Mouse (Mus musculus) midbrain, embryonic 14.5 days (tissue): Measurements from ENCODE around the gene Osbpl8. TPM values are rescaled to one million over a fixed set of nuclear protein-coding genes. Genes with fewer than 3 reads are reported as not detected.

Experiments used
- ATAC-seq: fragments of 200-750 bp; cut with Nextera tagmentation; 2 replicates; pipeline ENCODE4 v1.8.0; 2017; ENCODE audit warnings: moderate number of reproducible peaks, moderate library complexity; ENCODE audit not compliant: low FRiP score, low TSS enrichment
- DNase-seq: peaks from one replicate; pipeline ENCODE4 v3.0.0-alpha.2; 2015
- H3K27ac ChIP-seq: fragments of 300-500 bp; sonication (generic); replicated peaks from 2 replicates; pipeline ENCODE4 v1.5.1; 2014; ENCODE audit warnings: mild to moderate bottlenecking, low read depth, low read length, moderate library complexity
- H3K27me3 ChIP-seq: fragments of 300-500 bp; sonication (generic); 2 replicates; pipeline ENCODE4 v1.6.1; 2014; ENCODE audit warnings: low read length, control low read depth, mixed read lengths; ENCODE audit not compliant: control insufficient read depth, insufficient read depth
- H3K36me3 ChIP-seq: fragments of 300-500 bp; sonication (generic); 2 replicates; pipeline ENCODE4 v1.6.1; 2014; ENCODE audit warnings: low read length, control low read depth; ENCODE audit not compliant: control insufficient read depth, insufficient read depth
- H3K4me1 ChIP-seq: fragments of 300-500 bp; sonication (generic); 2 replicates; pipeline ENCODE4 v1.6.1; 2014; ENCODE audit warnings: mild to moderate bottlenecking, antibody characterized with exemption, low read length, control low read depth; ENCODE audit not compliant: control insufficient read depth, insufficient read depth
- H3K4me2 ChIP-seq: fragments of 300-500 bp; sonication (generic); 2 replicates; pipeline ENCODE4 v1.6.1; 2014; ENCODE audit warnings: mild to moderate bottlenecking, low read length, moderate library complexity
- H3K4me3 ChIP-seq: fragments of 300-500 bp; sonication (generic); replicated peaks from 2 replicates; pipeline ENCODE4 v1.5.1; 2014; ENCODE audit warnings: low read depth, low read length
- H3K9ac ChIP-seq: fragments of 300-500 bp; sonication (generic); replicated peaks from 2 replicates; pipeline ENCODE4 v1.6.1; 2014; ENCODE audit warnings: mild to moderate bottlenecking, low read length, moderate library complexity
- H3K9me3 ChIP-seq: fragments of 300-500 bp; sonication (generic); 2 replicates; pipeline ENCODE4 v1.6.1; 2016; ENCODE audit warnings: low read length, control low read depth, mixed read lengths; ENCODE audit not compliant: control insufficient read depth
- WGBS: fragments of 180-500 bp; shearing (Covaris S2); extraction: QIAGEN DNeasy Blood & Tissue Kit; methylation state at CpG from one replicate; pipeline ENCODE4 v1.1.7; 2014; 5-methylcytosine and 5-hydroxymethylcytosine counted together
- polyA plus RNA-seq: library from polyadenylated mRNA; unstranded; fragments of >200 nt; fragmentation: Nextera tagmentation; extraction: Ambion mirVana; gene quantifications from 2 replicates; pipeline ENCODE4 v1.2.1, GENCODE M21; 2014

Osbpl8 gene
- polyA plus RNA-seq, 1 experiment from 2014 or later, result 19.0 TPM

DNA sequence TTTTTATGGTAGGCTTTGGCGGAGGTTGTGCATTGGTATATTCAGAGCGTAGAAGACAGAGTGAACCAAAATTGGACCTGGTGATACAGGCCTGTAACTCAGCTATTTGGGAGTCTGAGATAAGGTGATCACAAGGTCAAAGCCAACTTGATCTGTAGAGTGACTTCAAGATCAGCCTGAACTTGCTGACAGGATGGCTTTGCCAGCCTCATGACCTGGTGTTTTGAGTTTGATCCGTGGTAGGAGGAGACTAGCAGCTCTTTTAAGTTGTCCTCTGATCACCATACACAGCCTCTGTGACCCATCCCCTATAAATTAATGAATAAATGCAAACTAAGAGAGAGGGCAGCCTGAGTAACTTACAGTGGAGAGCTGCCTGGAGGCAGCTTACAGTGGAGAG, 3.8 kb downstream of the Osbpl8 start:
- WGBS, result 88% methylated on average over 3 of the region's 3 CpGs
- Histone ChIP-seq H3K9me3 (no peaks in the 10 kb centered on the region), H3K27me3 (no peaks in the 10 kb centered on the region), H3K4me2 (no peak overlapping the region), H3K4me3 (no peak overlapping the region), H3K4me1 (peaks cover 16% of the 10 kb centered on the region), H3K9ac (no peak overlapping the region), H3K27ac (no peak overlapping the region), H3K36me3 (no peaks in the 10 kb centered on the region)
- ATAC-seq, result no peak
- no peak for DNase-seq

DNA sequence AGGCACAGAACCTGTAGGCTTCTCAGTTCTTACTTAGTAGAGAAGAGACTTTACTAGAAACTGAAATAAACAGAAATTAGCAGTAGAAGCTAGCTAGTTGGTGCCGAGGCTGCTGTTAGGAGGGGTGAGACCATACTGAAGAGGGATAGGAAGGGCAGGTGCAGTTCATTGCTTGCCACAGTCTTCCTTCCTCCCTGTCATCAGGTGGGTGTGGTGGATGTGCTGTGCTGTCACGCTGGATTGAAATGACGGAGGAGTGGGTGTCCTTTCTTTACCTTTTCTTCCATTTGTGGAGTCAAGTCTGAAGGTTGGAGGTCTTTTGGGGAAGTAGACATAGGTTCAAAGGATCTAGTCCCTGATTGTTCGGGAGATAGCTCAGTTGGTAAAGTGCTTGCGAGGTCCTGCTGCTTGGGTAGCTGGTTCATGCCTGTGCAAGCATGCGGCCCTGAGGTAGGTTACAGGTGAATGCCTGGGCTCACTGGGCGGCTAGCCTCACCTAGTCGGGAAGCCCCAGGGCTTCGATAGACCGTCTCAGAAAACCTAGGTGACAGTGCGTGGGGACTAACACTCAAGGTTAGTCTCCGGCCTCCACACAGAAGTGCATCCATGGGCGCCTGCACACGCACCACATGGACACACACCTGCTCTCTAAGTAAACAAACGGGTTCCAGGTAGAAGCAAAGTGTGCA, 6.8 kb downstream of the Osbpl8 start:
- DNase-seq (no peak), ATAC-seq (no peak)
- no peak overlapping the region for H3K27ac ChIP-seq
- no peak overlapping the region for H3K9ac ChIP-seq
- peaks cover 8% of the 10 kb centered on the region for H3K4me1 ChIP-seq
- no peaks in the 10 kb centered on the region for H3K9me3 ChIP-seq
- H3K4me3 ChIP-seq, result no peak overlapping the region
- no peaks in the 10 kb centered on the region for H3K27me3 ChIP-seq
- H3K36me3 ChIP-seq, result no peaks in the 10 kb centered on the region
- WGBS, result 95% methylated on average over 15 of the region's 15 CpGs
- H3K4me2 ChIP-seq, result no peak overlapping the region

- no peak overlapping the region for H3K9ac ChIP-seq
- no peaks in the 10 kb centered on the region for H3K36me3 ChIP-seq
- H3K9me3 ChIP-seq, result no peaks in the 10 kb centered on the region
- WGBS, result 89% methylated on average over 7 of the region's 7 CpGs
- no peak overlapping the region for H3K4me2 ChIP-seq
- no peak overlapping the region for H3K27ac ChIP-seq
- H3K4me3 ChIP-seq, result no peak overlapping the region
- H3K27me3 ChIP-seq, result no peaks in the 10 kb centered on the region
- no peak for DNase-seq
- no peaks in the 10 kb centered on the region for H3K4me1 ChIP-seq
- ATAC-seq, result no peak
Measured at GRCm38 (mm10) chr10:111173589-111174247, 9.2 kb downstream of the Osbpl8 start.

DNA sequence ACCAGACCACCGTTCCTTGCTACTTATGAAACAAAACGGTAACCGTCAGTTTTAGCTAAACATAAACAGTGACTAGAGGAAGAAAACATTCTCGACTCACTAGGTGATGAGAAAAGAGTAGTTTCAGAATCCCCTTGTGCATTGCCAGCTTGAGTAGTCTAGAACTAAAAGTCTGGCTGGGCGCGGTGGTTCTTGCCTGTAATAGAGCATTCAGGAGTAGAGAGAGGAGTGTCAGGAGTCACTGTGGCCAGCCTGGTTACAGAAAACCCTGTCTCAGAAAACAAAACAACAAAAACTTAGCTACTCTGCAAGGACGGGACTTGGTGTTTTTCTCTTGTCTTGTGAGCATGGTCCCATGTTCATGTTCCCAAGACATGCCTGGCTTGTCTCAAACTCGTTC, 12.8 kb downstream of the Osbpl8 start:
- no peak for ATAC-seq

DNA sequence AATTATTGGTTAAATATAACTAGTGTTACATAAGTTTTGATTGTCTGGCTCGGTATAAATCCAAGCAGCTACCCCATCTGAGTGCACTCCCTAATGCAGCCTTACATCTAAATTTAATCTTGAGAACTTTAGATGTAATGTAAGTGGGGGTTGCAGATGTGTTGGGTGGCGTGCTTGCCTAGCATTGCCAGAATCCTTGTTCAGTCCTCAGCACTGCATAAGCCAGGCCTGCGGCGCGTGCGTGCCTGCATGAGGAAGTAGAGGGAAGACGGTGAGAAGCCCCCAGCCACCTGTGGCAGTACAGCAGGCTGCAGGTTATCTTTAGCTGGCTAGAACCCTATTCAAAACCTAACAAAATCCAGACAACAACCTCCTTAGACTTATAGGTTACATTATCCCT, 13.5 kb downstream of the Osbpl8 start:
- Histone ChIP-seq H3K4me1 (no peaks in the 10 kb centered on the region), H3K4me3 (no peak overlapping the region), H3K27me3 (no peaks in the 10 kb centered on the region), H3K9me3 (no peaks in the 10 kb centered on the region), H3K4me2 (no peak overlapping the region), H3K9ac (no peak overlapping the region), H3K27ac (no peak overlapping the region), H3K36me3 (no peaks in the 10 kb centered on the region)
- ATAC-seq (no peak), DNase-seq (no peak)
- WGBS, result 95% methylated on average over 7 of the region's 7 CpGs

More for the DNA sequence above, 12.8 kb downstream of the Osbpl8 start:
- Histone ChIP-seq H3K9me3 (no peaks in the 10 kb centered on the region), H3K9ac (no peak overlapping the region), H3K4me2 (no peak overlapping the region), H3K27ac (no peak overlapping the region), H3K4me1 (no peaks in the 10 kb centered on the region), H3K4me3 (no peak overlapping the region), H3K36me3 (no peaks in the 10 kb centered on the region), H3K27me3 (no peaks in the 10 kb centered on the region)
- 89% methylated on average over 8 of the region's 8 CpGs for WGBS
- DNase-seq, result no peak

- no peak overlapping the region for H3K4me2 ChIP-seq
- no peaks in the 10 kb centered on the region for H3K36me3 ChIP-seq
- H3K27ac ChIP-seq, result no peak overlapping the region
- H3K4me1 ChIP-seq, result no peaks in the 10 kb centered on the region
- no peaks in the 10 kb centered on the region for H3K27me3 ChIP-seq
- no peak overlapping the region for H3K9ac ChIP-seq
- ATAC-seq (no peak), DNase-seq (peak; percentile 44)
- 19% methylated on average over 3 of the region's 3 CpGs for WGBS
- H3K4me3 ChIP-seq, result no peak overlapping the region
- no peaks in the 10 kb centered on the region for H3K9me3 ChIP-seq
Measured at GRCm38 (mm10) chr10:111180633-111181032, 16.1 kb downstream of the Osbpl8 start.

DNA sequence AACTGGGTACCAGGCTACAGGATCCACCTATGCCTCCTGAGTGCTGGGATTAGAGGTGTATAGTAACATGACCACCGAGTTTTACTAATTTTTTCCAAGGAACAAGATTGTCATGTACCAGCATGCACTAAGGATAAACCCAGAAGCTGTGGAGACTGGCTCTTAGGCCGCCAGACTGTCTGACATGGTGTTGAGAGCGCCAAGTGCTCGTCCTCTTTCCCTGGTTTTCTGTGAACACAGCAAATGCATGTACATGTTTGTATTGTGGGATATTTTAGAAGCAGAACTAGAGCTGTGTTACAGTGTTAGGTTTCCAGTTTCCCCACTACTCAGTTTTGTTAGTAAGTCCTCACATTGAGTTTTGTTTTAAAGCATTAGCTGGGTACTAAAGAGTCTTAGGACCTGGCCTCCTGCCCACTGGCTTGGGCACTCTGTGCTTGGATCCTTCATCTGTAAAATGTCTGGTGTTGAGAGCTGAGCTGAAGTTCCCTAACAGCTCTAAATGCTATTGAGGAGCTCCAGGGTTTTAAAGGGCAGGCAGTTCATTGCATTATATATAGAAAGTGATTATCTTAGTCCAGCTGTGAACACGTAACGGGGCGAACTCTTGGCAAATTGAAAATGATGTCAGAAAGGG, 19.2 kb downstream of the Osbpl8 start:
- no peak overlapping the region for H3K4me3 ChIP-seq
- no peaks in the 10 kb centered on the region for H3K9me3 ChIP-seq
- H3K4me2 ChIP-seq, result no peak overlapping the region
- H3K4me1 ChIP-seq, result peaks cover 7% of the 10 kb centered on the region; the same call in 1 of the 2 replicates
- WGBS, result 83% methylated on average over 7 of the region's 7 CpGs
- no peaks in the 10 kb centered on the region for H3K36me3 ChIP-seq
- no peak for DNase-seq
- H3K9ac ChIP-seq, result no peak overlapping the region
- H3K27ac ChIP-seq, result no peak overlapping the region
- no peaks in the 10 kb centered on the region for H3K27me3 ChIP-seq
- no peak for ATAC-seq

- Histone ChIP-seq H3K36me3 (no peaks in the 10 kb centered on the region), H3K27ac (no peak overlapping the region), H3K9me3 (no peaks in the 10 kb centered on the region), H3K4me2 (no peak overlapping the region), H3K27me3 (no peaks in the 10 kb centered on the region), H3K9ac (no peak overlapping the region), H3K4me1 (peaks cover 13% of the 10 kb centered on the region), H3K4me3 (no peak overlapping the region)
- DNase-seq (no peak), ATAC-seq (no peak)
- WGBS, result 92% methylated on average over 1 of the region's 1 CpGs
Measured at GRCm38 (mm10) chr10:111185574-111186269, 21.2 kb downstream of the Osbpl8 start.
